Mouse (Mus musculus): Measurements from ENCODE around the gene Tmem132e. TPM values are rescaled to one million over a fixed set of nuclear protein-coding genes. Genes with fewer than 3 reads are reported as not detected.
A peak's percentile ranks its signal among the peaks of the same experiment; 100 is the strongest.

The Tmem132e gene
- polyA plus RNA-seq, 1 experiment: not detected

DNA sequence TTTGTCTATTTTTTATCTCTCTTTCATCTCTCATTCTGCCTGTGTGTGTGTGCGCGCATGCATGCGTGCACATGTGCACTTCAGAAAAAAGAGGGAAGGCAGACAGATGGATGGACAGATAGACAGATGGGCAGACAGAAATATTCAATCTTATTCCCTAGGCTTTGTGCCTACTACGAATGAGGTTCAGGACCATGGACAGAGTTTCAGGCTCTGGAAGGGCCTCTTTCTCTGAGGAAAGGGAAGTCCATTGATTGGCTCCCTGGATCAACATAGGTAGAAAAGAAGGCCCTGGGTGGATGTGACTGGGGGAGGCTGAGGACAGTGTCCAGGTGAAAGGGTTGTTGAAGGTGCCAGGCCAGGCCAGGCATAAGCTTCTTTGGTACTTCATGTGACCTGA lies 17.1 kb upstream of the Tmem132e start:
- H3K9ac ChIP-seq (ENCODE audit: low read depth, poor library complexity, severe bottlenecking): no peak overlapping the region
- no peak for TF ChIP-seq POLR2A (IDR thresholded peaks at IDR 0.05; ENCODE audit: insufficient read depth, low read length)
- no peak for TF ChIP-seq CTCF (IDR thresholded peaks at IDR 0.05; ENCODE audit: low read depth, low read length)
- no peak for TF ChIP-seq EP300 (IDR thresholded peaks at IDR 0.05; ENCODE audit: insufficient read depth, low read depth, low read length)
- H3K27ac ChIP-seq (ENCODE audit: insufficient read depth, low read length): no peak overlapping the region
- no peaks in the 10 kb centered on the region for H3K36me3 ChIP-seq (ENCODE audit: control insufficient read depth, insufficient read depth, low read length, poor library complexity, severe bottlenecking)
- H3K4me3 ChIP-seq (ENCODE audit: low read depth, low read length): no peak overlapping the region
- H3K4me1 ChIP-seq (ENCODE audit: control insufficient read depth, insufficient read depth, low read length): no peaks in the 10 kb centered on the region
- H3K27me3 ChIP-seq (ENCODE audit: control insufficient read depth, insufficient read depth, low read length, poor library complexity, severe bottlenecking): no peaks in the 10 kb centered on the region
- H3K9me3 ChIP-seq (replicated peaks; ENCODE audit: control insufficient read depth, insufficient read depth, low read length, poor library complexity, severe bottlenecking): no peaks in the 10 kb centered on the region

DNA sequence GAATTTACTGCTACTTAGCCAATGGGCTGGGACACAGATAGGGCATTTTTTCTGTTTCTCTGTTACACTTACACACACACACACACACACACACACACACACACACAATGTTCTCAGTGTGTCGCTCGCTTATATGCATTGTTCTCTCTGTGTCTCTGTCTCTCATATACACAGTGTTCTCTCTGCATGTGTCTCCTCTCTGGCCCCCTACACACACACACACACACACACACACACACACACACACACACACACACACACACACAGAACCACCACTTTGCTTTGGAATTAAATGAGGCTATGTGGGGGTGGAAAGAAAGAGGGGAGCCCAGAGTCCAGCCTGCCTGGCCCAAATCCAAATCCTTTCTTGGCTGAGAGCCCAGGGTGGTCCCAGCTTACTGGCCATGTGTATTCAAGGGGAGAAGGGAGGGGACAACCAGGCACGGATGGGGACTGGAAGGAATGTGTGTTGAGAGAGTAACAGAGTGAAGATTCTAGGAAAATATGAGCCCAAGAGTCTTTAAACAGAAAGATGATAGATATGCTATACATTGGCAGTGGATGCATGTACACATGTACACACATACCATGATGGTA lies 8.0 kb upstream of the Tmem132e start:
- 0 out of 2 replicates have a peak, but pooled peaks cover under 1% of the 10 kb centered on the region for H3K27me3 ChIP-seq (ENCODE audit: control insufficient read depth, insufficient read depth, low read length, poor library complexity, severe bottlenecking)
- H3K4me1 ChIP-seq (ENCODE audit: control insufficient read depth, insufficient read depth, low read length): no peaks in the 10 kb centered on the region
- H3K27ac ChIP-seq (ENCODE audit: insufficient read depth, low read length): no peak overlapping the region
- H3K9me3 ChIP-seq (replicated peaks; ENCODE audit: control insufficient read depth, insufficient read depth, low read length, poor library complexity, severe bottlenecking): no peaks in the 10 kb centered on the region
- no peak overlapping the region for H3K9ac ChIP-seq (ENCODE audit: low read depth, poor library complexity, severe bottlenecking)
- H3K36me3 ChIP-seq (ENCODE audit: control insufficient read depth, insufficient read depth, low read length, poor library complexity, severe bottlenecking): no peaks in the 10 kb centered on the region
- TF ChIP-seq CTCF (IDR thresholded peaks at IDR 0.05; ENCODE audit: low read depth, low read length) (no peak), EP300 (IDR thresholded peaks at IDR 0.05; ENCODE audit: insufficient read depth, low read depth, low read length) (no peak), POLR2A (IDR thresholded peaks at IDR 0.05; ENCODE audit: insufficient read depth, low read length) (no peak)
- H3K4me3 ChIP-seq (ENCODE audit: low read depth, low read length): no peak overlapping the region

DNA sequence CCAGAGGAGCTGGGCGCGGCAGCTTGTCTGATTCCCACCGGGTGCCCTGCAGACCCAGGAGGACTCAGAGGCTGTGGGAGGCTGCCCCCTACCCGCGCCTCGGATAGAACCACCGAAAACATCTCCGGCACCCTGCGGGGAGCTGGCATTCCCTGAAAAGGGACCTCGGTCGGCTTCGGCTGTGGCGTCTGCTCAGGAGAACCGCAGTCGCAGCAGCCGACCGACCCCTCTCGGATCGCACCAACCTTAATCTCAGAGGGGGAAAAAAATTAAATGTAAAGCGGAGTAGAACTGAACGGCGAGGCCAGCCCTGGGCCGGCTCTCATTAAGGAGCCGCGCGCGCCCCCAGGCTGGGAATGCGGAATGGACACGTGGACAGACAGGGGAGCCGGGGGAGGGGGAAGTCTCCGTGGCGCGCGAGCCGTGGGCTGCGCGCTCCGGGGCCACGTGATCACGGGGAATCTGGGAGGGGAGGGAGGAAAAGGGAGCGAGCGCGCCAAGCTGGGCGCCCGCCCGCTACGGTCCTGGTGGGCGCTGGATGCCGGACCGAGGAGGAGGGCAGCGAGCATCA lies 1.6 kb upstream of the Tmem132e start:
- H3K9ac ChIP-seq (ENCODE audit: low read depth, poor library complexity, severe bottlenecking): peak overlapping the region; percentile 20; the same call in 1 of the 2 replicates

DNA sequence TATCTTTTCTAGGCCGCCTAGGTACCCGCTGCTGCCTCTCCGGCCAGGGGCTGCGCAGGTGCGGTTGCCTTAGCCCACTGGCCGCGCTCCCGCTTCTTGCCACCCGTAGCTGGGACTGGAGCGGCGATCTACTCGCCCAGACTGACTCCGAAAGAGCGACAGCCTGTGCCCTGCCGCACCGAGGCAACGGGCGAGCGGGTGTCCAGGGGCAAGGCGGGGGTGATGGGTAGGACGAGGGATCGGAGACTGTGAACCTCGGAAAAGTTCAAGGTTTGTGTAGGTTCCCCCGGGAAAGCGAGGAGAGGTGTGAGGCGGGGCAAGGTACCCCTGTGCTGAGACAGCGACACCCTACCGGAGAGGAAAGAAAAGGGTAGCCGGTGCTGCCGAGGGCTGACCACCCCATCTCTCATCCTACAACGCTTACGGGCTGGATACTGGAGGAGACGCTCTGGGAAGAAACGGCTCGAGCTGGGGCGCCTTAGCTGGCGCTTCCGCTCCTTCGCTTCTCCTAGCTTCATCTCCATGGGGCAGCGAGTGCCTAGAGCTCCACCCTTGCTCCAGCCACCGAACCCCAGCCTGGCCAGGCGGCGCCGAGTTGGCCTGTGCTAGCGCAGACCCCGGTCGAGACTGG lies 874 bp upstream of the Tmem132e start:
- no peaks in the 10 kb centered on the region for H3K4me1 ChIP-seq (ENCODE audit: control insufficient read depth, insufficient read depth, low read length)
- H3K4me3 ChIP-seq (ENCODE audit: low read depth, low read length): peak overlapping the region; percentile 36
- no peak overlapping the region for H3K27ac ChIP-seq (ENCODE audit: insufficient read depth, low read length)
- H3K27me3 ChIP-seq (ENCODE audit: control insufficient read depth, insufficient read depth, low read length, poor library complexity, severe bottlenecking): peaks cover 51% of the 10 kb centered on the region
- no peaks in the 10 kb centered on the region for H3K36me3 ChIP-seq (ENCODE audit: control insufficient read depth, insufficient read depth, low read length, poor library complexity, severe bottlenecking)
- H3K9ac ChIP-seq (ENCODE audit: low read depth, poor library complexity, severe bottlenecking): peak overlapping the region; percentile 65; the same call in 1 of the 2 replicates
- no peak for TF ChIP-seq CTCF (IDR thresholded peaks at IDR 0.05; ENCODE audit: low read depth, low read length)
- TF ChIP-seq EP300 (IDR thresholded peaks at IDR 0.05; ENCODE audit: insufficient read depth, low read depth, low read length): no peak
- no peak for TF ChIP-seq POLR2A (IDR thresholded peaks at IDR 0.05; ENCODE audit: insufficient read depth, low read length)
- no peaks in the 10 kb centered on the region for H3K9me3 ChIP-seq (replicated peaks; ENCODE audit: control insufficient read depth, insufficient read depth, low read length, poor library complexity, severe bottlenecking)

More for the DNA sequence above, 1.6 kb upstream of the Tmem132e start:
- Histone ChIP-seq H3K27ac (ENCODE audit: insufficient read depth, low read length) (no peak overlapping the region), H3K36me3 (ENCODE audit: control insufficient read depth, insufficient read depth, low read length, poor library complexity, severe bottlenecking) (no peaks in the 10 kb centered on the region), H3K27me3 (ENCODE audit: control insufficient read depth, insufficient read depth, low read length, poor library complexity, severe bottlenecking) (peaks cover 51% of the 10 kb centered on the region), H3K9me3 (replicated peaks; ENCODE audit: control insufficient read depth, insufficient read depth, low read length, poor library complexity, severe bottlenecking) (no peaks in the 10 kb centered on the region), H3K4me1 (ENCODE audit: control insufficient read depth, insufficient read depth, low read length) (no peaks in the 10 kb centered on the region), H3K4me3 (ENCODE audit: low read depth, low read length) (peak overlapping the region; percentile 36)
- no peak for TF ChIP-seq POLR2A (IDR thresholded peaks at IDR 0.05; ENCODE audit: insufficient read depth, low read length)
- TF ChIP-seq CTCF (IDR thresholded peaks at IDR 0.05; ENCODE audit: low read depth, low read length): no peak
- TF ChIP-seq EP300 (IDR thresholded peaks at IDR 0.05; ENCODE audit: insufficient read depth, low read depth, low read length): no peak

DNA sequence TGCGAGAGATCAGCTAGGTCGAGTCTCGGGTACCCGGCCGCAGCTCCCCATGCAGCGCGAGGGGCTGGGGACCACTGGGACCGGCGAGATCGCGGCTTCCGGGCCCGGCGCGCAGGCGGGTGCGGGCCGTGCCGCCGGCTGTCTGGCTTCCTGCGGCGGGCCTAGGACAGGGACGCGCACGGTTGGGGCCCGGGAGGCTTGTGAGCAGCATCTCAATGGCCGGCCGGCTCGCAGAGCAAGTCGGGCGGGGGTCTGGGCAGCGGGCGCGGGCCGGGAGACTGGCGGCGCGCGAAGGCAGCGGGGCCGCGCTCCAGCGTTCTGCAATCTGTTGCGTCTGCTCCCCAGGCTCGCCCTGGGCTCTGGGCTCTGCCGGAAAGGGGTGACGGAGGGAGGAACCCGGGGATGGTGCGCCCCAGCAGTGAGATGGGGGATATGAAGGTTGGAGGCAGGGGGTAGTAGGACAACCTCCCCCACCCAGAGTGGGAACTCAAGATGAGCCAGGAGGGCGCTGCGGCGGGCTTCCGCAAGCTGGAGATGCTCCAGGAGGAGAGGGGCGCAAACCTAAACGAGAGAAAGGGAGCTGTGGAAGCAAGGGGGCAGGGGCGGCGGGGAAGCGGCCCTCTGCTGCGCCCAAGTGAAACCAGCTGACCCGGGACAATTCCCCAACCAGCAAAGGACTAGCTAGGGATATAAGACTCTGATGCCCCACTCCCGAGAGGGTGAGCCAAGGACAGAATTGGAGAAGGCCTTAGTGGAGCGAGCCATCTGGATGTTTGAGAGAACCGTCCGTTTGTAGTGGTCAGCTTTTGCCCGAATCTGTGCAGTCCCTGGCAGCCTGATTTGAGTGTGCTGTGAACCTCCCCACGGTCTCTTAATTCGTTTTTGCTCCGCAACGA lies 944 bp downstream of the Tmem132e start:
- Histone ChIP-seq H3K9ac (ENCODE audit: low read depth, poor library complexity, severe bottlenecking) (peak overlapping the region; percentile 65), H3K4me3 (ENCODE audit: low read depth, low read length) (peak overlapping the region; percentile 36), H3K9me3 (replicated peaks; ENCODE audit: control insufficient read depth, insufficient read depth, low read length, poor library complexity, severe bottlenecking) (no peaks in the 10 kb centered on the region), H3K27ac (ENCODE audit: insufficient read depth, low read length) (no peak overlapping the region), H3K27me3 (ENCODE audit: control insufficient read depth, insufficient read depth, low read length, poor library complexity, severe bottlenecking) (peaks cover 51% of the 10 kb centered on the region), H3K36me3 (ENCODE audit: control insufficient read depth, insufficient read depth, low read length, poor library complexity, severe bottlenecking) (no peaks in the 10 kb centered on the region), H3K4me1 (ENCODE audit: control insufficient read depth, insufficient read depth, low read length) (no peaks in the 10 kb centered on the region)
- TF ChIP-seq POLR2A (IDR thresholded peaks at IDR 0.05; ENCODE audit: insufficient read depth, low read length) (no peak), EP300 (IDR thresholded peaks at IDR 0.05; ENCODE audit: insufficient read depth, low read depth, low read length) (no peak), CTCF (IDR thresholded peaks at IDR 0.05; ENCODE audit: low read depth, low read length) (no peak)

Data from ES-Bruce4 (cell line).